Mouse (Mus musculus) forebrain, postnatal 0 days (tissue): ENCODE data around the gene Mdk. TPM values are rescaled to one million over a fixed set of nuclear protein-coding genes. Genes with fewer than 3 reads are reported as not detected.

Experiments used
- ATAC-seq: fragments of 200-750 bp; cut with Nextera tagmentation; 2 replicates; pipeline ENCODE4 v1.8.0; 2017; ENCODE audit warnings: mild to moderate bottlenecking, moderate library complexity
- DNase-seq: peaks from one replicate; pipeline ENCODE4 v3.0.0-alpha.2; 2015
- H3K27ac ChIP-seq: fragments of 300-500 bp; sonication (generic); 2 replicates; pipeline ENCODE4 v1.5.1; 2014; ENCODE audit warnings: low read depth, mild to moderate bottlenecking, antibody characterized with exemption, low read length, moderate library complexity, mixed read lengths
- H3K27me3 ChIP-seq: fragments of 300-500 bp; sonication (generic); 2 replicates; pipeline ENCODE4 v1.6.1; 2014; ENCODE audit warnings: mild to moderate bottlenecking, low read length, mixed read lengths; ENCODE audit not compliant: insufficient read depth
- H3K36me3 ChIP-seq: fragments of 300-500 bp; sonication (generic); 2 replicates; pipeline ENCODE4 v1.6.1; 2014; ENCODE audit warnings: mild to moderate bottlenecking, moderate library complexity; ENCODE audit not compliant: insufficient read depth
- H3K4me1 ChIP-seq: fragments of 300-500 bp; sonication (generic); 2 replicates; pipeline ENCODE4 v1.6.1; 2014; ENCODE audit warnings: antibody characterized with exemption; ENCODE audit not compliant: insufficient read depth
- H3K4me2 ChIP-seq: fragments of 300-500 bp; sonication (generic); 2 replicates; pipeline ENCODE4 v1.6.1; 2014; ENCODE audit warnings: low read depth, mild to moderate bottlenecking, moderate library complexity
- H3K4me3 ChIP-seq: fragments of 300-500 bp; sonication (generic); 2 replicates; pipeline ENCODE4 v1.5.1; 2014; ENCODE audit warnings: low read depth, low read length, mixed read lengths
- H3K9ac ChIP-seq: fragments of 300-500 bp; sonication (generic); 2 replicates; pipeline ENCODE4 v1.6.1; 2014; ENCODE audit warnings: mild to moderate bottlenecking
- H3K9me3 ChIP-seq: fragments of 300-500 bp; sonication (generic); 2 replicates; pipeline ENCODE4 v1.6.1; 2016; ENCODE audit warnings: low read length
- CTCF ChIP-seq: sonication (generic); IDR thresholded peaks from 2 replicates; pipeline ENCODE4 v1.5.1; 2016; ENCODE audit warnings: antibody characterized with exemption, control low read depth, low read depth
- WGBS: fragments of 180-500 bp; shearing (Covaris S2); extraction: QIAGEN DNeasy Blood & Tissue Kit; methylation state at CpG from one replicate; pipeline ENCODE4 v1.1.7; 2014; 5-methylcytosine and 5-hydroxymethylcytosine counted together
- polyA plus RNA-seq: library from polyadenylated mRNA; unstranded; fragments of >200 nt; fragmentation: Nextera tagmentation; extraction: Ambion mirVana; gene quantifications from 2 replicates; pipeline ENCODE4 v1.2.1, GENCODE M21; 2015
- total RNA-seq: library from RNA; depleted of rRNA; stranded (reverse); fragments of >200 nt; gene quantifications from 2 replicates; pipeline ENCODE4 v1.2.3, GENCODE M21; 2014

Mdk gene
- total and polyA plus RNA-seq, 2 experiments from 2014 or later, result 75.5 to 121 TPM

DNA sequence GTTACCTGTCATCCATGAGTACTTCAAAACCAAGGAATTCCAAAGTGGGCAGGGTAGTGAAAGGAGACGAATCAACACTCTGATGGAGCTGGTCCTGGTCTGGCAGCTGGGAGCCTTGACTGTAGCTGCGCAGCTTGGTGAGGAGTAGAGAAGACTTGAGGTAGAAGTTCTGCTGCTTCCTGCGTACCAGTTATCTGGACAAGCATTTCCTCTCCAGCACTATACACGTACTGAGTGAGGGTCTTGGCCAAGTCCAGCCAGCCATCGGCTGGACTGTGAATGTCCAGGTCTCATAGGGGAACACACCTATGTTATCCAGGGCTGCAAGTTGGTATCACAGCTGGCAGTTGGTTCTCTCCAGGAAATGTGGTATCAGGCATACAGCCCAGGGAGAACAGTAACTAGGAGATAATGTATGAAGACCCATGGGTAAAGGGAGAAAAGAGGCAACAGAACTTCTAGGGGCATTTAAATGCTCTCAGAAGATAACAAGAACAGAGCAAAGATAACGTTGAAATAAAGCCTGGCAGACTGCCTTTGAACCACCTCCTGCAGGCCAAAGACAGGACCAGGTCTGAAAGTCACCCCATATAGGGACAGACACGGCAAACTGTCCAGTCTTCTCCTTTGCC, 15.6 kb downstream of the Mdk start:
- Histone ChIP-seq H3K27me3 (no peaks in the 10 kb centered on the region), H3K4me2 (no peak overlapping the region), H3K36me3 (peaks cover 67% of the 10 kb centered on the region), H3K4me1 (no peaks in the 10 kb centered on the region; the same call in 1 of the 2 replicates), H3K9ac (no peak overlapping the region), H3K27ac (no peak overlapping the region), H3K4me3 (no peak overlapping the region), H3K9me3 (no peaks in the 10 kb centered on the region)
- WGBS, result 93% methylated on average over 7 of the region's 7 CpGs
- ATAC-seq (no peak), DNase-seq (no peak)
- TF ChIP-seq CTCF, result no peak

DNA sequence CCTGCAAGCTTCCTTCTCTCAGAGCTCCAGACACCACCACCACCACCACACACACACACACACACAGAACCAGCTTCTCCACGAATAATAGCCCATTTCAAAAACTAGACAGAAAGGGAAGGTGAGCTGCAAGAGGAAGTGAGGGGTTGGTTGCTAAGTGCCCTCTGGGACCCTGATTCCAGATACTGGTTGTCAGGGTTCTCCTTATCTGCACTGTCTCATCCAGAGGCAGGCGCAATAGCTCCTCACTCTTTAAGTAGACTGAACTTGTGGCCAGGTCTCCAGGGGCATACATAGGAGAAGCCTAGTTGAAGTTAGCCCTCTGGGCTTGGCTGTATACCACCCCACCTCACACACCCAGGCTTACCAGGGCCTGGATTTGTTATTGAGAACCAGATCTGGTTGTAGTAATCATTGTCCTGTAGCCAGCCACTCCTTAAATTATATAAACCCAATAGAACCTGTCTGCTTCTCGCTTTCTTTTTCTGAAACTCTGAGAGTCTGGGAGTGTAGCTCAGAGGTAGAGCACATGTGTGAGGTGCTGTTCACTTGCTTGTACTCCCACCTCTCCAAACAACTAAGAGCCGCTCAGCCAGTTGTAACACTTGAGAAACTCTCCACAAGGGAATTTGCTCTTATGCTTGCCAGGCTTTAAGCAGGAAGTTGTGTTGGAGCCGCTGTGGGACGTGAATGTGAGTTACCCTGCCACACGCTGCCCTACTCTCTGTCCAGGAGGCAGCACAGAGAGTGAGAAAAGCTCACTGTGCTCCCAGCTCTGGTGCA, 18.6 kb downstream of the Mdk start:
- H3K4me2 ChIP-seq, result no peak overlapping the region
- 88% methylated on average over 7 of the region's 7 CpGs for WGBS

DNA sequence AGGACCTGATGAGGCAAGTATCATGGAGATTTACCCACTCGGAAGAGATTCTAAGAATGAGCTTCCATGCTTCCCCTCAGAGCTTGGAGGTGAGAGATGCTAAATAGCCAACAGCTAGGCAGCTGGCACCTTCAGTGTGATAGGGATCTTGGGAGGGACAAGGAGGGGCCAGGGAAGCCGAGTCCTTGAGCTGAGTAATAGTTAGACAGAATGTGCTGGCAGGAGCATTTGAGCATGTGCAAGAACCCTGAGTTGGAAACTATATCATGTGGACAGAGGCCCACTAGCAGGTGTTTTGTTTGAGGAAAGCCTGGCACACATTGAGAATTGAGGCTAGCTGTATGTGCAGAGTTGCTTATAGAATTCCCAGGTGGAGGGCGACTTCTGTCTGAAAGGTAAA, 19.5 kb downstream of the Mdk start:
- no peak overlapping the region for H3K27ac ChIP-seq
- H3K4me3 ChIP-seq, result no peak overlapping the region
- peaks cover 71% of the 10 kb centered on the region for H3K36me3 ChIP-seq
- no peaks in the 10 kb centered on the region for H3K9me3 ChIP-seq
- H3K27me3 ChIP-seq, result no peaks in the 10 kb centered on the region
- H3K4me1 ChIP-seq, result no peaks in the 10 kb centered on the region
- ATAC-seq (no peak), DNase-seq (no peak)
- 82% methylated on average over 3 of the region's 3 CpGs for WGBS
- H3K9ac ChIP-seq, result no peak overlapping the region
- no peak overlapping the region for H3K4me2 ChIP-seq
- no peak for TF ChIP-seq CTCF

More for the DNA sequence above, 18.6 kb downstream of the Mdk start:
- H3K27ac ChIP-seq, result no peak overlapping the region
- H3K4me1 ChIP-seq, result no peaks in the 10 kb centered on the region
- TF ChIP-seq CTCF, result no peak
- ATAC-seq, result no peak
- no peaks in the 10 kb centered on the region for H3K27me3 ChIP-seq
- no peak overlapping the region for H3K4me3 ChIP-seq
- H3K36me3 ChIP-seq, result peaks cover 80% of the 10 kb centered on the region
- no peak overlapping the region for H3K9ac ChIP-seq
- H3K9me3 ChIP-seq, result no peaks in the 10 kb centered on the region
- DNase-seq, result no peak

DNA sequence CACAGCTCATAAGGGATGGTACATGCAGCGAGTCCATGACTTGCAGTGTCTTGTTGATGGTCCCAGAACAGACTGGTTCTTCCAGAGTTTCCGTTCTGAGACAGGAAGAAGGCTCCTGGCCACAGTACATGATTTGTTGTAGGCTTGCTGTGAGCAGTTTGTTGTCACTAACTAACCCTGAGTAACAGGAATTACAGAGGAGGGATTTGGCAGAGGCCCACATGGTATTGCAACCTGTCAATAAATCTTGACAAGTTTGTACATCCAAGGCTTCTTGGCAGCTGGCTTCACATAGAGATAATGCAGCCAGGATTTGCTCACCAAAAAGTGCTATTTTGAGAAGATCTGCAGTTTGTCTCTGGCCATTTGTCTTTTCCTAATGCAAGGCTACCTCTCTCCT, 26.0 kb downstream of the Mdk start:
- H3K4me2 ChIP-seq, result no peak overlapping the region
- DNase-seq (no peak), ATAC-seq (no peak)
- 84% methylated on average over 2 of the region's 2 CpGs for WGBS
- H3K9ac ChIP-seq, result no peak overlapping the region
- H3K36me3 ChIP-seq, result peaks cover 20% of the 10 kb centered on the region
- no peaks in the 10 kb centered on the region for H3K27me3 ChIP-seq
- H3K27ac ChIP-seq, result no peak overlapping the region
- no peak for TF ChIP-seq CTCF
- H3K9me3 ChIP-seq, result no peaks in the 10 kb centered on the region
- no peak overlapping the region for H3K4me3 ChIP-seq
- H3K4me1 ChIP-seq, result no peaks in the 10 kb centered on the region

DNA sequence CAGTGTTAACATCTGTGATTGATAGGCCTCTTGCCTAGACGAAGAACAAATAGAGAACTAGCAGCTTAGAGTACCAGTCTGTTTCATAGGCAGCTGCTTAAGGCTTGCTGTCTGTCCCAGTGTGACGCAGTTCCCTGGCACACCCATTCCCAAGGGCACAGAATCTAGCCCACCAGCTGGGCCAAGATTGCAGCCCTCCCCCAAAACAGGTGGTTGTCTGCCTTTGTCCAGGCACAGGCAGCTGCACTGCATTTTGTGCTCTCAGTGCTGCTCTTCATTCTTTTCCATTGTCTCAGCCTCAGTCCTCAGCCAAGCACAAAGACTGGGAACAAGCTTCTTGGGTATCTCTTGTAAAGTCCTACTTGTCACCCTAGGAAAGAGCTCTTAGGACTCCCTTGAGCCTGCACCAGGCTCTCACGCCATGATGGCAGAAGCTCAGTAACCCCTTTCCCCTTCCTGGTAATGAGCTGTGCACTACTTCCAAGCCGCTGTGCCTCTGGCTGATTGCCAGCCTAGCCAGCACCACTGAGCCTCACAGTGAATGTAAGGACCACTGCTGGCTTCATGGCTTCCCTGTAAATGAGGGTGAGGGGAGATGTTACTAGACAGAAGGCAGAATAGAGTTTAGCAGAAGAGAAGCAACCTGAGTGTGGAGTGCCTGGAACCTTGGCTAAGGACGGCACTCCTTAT, 27.3 kb downstream of the Mdk start:
- H3K4me2 ChIP-seq, result no peak overlapping the region
- DNase-seq (peak; percentile 68), ATAC-seq (peak; percentile 85)
- H3K4me3 ChIP-seq, result no peak overlapping the region
- TF ChIP-seq CTCF, result no peak
- H3K27me3 ChIP-seq, result no peaks in the 10 kb centered on the region
- H3K9me3 ChIP-seq, result no peaks in the 10 kb centered on the region
- no peaks in the 10 kb centered on the region for H3K4me1 ChIP-seq
- WGBS, result 28% methylated on average over 5 of the region's 5 CpGs
- H3K9ac ChIP-seq, result no peak overlapping the region; the same call in 1 of the 2 replicates
- H3K36me3 ChIP-seq, result peaks cover 24% of the 10 kb centered on the region
- H3K27ac ChIP-seq, result peak overlapping the region; percentile 11

DNA sequence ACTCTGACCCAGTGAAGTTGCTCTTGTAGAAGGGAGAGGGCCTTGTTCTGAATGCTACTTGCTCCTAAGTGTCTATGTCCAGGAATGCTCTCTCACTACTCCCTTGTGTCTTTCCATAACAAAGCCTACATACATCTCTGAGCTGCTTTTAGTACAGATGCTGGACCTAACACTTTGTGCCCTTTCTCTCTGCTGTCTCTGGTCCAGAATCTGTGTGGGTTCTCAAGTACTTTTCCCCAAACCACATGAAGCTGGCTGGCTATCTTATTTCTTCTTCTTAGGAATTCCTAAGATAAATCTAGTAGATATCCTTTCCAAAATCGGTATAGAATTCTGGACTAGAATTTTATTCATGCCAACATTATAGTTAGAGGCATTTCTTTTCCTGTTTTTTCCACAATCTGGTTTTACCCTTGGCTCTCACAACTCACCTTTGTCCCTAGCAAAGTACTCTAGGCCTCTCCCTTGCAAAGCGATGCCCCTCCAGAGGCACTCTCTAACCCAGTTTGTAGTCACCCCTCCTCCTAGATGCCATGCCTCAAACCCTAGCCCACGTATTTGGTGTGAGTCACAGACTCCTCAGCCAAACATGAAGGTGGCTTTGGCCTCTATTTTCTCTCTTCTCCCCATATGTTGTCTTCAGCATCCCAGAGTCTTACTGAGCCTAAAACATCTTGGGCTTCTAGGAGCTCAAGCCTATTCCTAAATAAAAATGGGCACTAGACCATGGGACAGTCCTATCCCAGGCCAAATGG, 28.7 kb downstream of the Mdk start:
- Histone ChIP-seq H3K9ac (no peak overlapping the region), H3K27ac (no peak overlapping the region), H3K9me3 (no peaks in the 10 kb centered on the region), H3K4me1 (no peaks in the 10 kb centered on the region), H3K36me3 (peaks cover 19% of the 10 kb centered on the region), H3K4me2 (no peak overlapping the region), H3K4me3 (no peak overlapping the region), H3K27me3 (no peaks in the 10 kb centered on the region)
- no peak for DNase-seq
- no peak for TF ChIP-seq CTCF
- ATAC-seq, result no peak
- 92% methylated on average over 3 of the region's 3 CpGs for WGBS
